Mouse (Mus musculus): ENCODE results near the gene Plscr5. TPM values are rescaled to one million over a fixed set of nuclear protein-coding genes. Genes with fewer than 3 reads are reported as not detected.

Plscr5 gene
- not detected for total RNA-seq (2023)

DNA sequence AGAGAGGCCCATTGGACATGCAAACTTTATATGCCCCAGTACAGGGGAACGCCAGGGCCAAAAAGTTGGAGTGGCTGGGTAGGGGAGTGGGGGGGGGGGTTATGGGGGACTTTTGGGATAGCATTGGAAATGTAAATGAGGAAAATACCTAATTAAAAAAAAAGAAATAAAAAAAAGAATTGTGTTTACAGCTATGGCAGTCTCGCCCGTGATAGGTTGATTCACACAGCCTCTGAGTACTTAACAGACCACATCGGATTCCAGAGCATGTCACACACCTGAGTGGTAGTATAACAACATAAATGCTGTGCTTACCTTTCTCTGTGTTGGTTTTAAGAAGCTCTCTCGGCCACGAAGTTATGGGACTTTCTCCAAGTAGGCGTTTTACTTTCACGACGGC lies at the start of gene Plscr5:
Plscr5 (plus strand) TSS at position 301 of the 400 bp plus-strand sequence.

DNA sequence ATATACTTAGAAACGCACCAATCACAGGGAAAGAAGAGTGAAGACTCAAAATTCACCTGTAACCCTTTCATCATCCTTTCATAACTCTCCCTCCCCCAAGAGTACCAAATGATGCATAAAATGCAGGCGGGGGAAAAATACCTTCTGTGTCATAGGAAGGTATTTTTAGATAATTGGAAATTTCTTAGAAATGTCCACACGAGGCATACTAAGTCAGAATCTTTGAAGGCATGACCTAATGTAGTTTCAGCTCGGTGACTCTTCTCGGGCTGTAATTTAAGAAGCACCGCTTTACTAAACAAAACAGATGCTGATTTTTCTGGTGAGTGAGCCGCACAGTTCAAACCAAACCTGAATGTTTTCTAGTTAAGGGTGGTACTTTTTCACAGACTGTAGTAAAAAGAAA lies 56.7 kb downstream of the Plscr5 start, which contains the start of gene Plscr1:
Plscr1 (plus strand) TSS at position 304 of the 406 bp plus-strand sequence.

Other genes starting within 250 kb of the Plscr5 start
- 1 to 10 TPM; 3.7 to 4.8 TPM for gene Plscr1, start 56.8 kb downstream of the Plscr5 start, total RNA-seq (2023)
- not detected for gene Plscr2, start 82.7 kb downstream of the Plscr5 start, total RNA-seq (2023)
- gene 1700057G04Rik, start 116.4 kb downstream of the Plscr5 start, total RNA-seq (2023): not detected

All from monocyte, adult 59 days (primary cell).